Mouse (Mus musculus) neural tube, postnatal 0 days (tissue): ENCODE measurements around the gene Gm6460. TPM values are rescaled to one million over a fixed set of nuclear protein-coding genes. Genes with fewer than 3 reads are reported as not detected.

Source experiments
- polyA plus RNA-seq: library from polyadenylated mRNA; unstranded; fragments of >200 nt; fragmentation: Nextera tagmentation; extraction: Ambion mirVana; gene quantifications from 2 replicates; pipeline ENCODE4 v1.2.1, GENCODE M21; 2015

Gene Gm6460
- polyA plus RNA-seq: not detected in 2 replicates

GRCm38 (mm10) chr5:11594613-11595012 lies at the start of gene Gm6460:
Gene Gm6460 (plus strand): TSS chr5:11594913.

Other genes starting within 250 kb of the Gm6460 start
- not detected in 2 replicates for gene Gm8897, start 178.5 kb upstream of the Gm6460 start, polyA plus RNA-seq
- gene Gm8906, start 92.2 kb upstream of the Gm6460 start, polyA plus RNA-seq: not detected in 2 replicates
- not detected in 2 replicates for gene Gm8922, start 87.0 kb downstream of the Gm6460 start, polyA plus RNA-seq
- not detected in 2 replicates for gene Gm8926, start 175.6 kb downstream of the Gm6460 start, polyA plus RNA-seq